Mouse (Mus musculus) bone marrow macrophage, adult 2 months (primary cell): Measurements from ENCODE around the gene Rab11fip4.

Experiments
- CTCF ChIP-seq: IDR thresholded peaks from 2 replicates; pipeline ENCODE4 v1.5.1; 2012; ENCODE audit warnings: low read depth, mild to moderate bottlenecking, low read length, moderate library complexity
- POLR2A ChIP-seq: IDR thresholded peaks from 2 replicates; pipeline ENCODE4 v1.6.1; 2012; ENCODE audit warnings: mild to moderate bottlenecking, low read depth, low read length, borderline replicate concordance

DNA sequence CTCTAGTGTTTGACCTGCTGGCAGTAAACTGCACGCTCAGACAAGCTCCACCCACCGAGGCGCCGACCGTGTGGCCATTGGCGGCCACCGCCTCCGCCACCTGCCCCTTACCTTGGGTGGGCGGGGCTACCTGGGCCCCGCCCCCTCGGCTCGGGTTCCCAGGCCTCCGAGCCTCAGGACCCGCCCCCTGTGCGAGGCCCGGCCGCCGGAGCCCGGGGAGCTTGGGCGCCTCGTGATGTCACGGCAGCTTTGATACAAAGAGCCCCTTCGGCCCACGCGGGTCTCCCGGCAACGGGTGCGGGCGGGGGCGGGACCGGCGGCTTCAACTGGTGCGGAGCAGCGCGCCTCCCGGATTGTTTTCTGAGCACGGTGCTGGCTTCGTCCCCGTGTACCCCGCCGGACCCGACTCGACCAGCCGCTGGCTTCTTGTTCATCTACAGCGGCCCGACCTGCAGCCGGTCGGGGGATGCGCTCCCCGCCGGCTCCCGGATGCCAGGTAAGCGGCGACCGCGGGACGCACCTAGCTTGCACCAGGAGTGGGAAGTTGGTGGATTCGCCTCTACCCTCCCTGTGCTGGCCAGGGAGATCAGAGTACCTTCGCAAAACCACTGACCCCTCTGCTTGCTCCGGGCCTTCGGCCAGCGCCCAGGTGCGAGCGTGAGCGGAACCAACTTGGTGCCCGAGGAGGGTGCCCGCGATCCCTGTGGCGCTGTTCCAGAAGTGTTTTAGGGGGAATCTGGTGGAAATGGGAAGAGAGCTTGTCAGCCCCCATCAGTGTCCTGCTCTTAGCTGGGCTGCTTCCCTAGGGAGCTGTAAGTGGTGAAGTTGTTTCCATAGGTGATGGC, 69.6 kb downstream of the Rab11fip4 start:
- TF ChIP-seq CTCF: no peak
- TF ChIP-seq POLR2A: no peak
